Mouse (Mus musculus): Measurements from ENCODE around the gene Gm49383. TPM values are rescaled to one million over a fixed set of nuclear protein-coding genes. Genes with fewer than 3 reads are reported as not detected.

Gm49383 gene
- 10.6 TPM for polyA plus RNA-seq (2017; shearing (Covaris generic))

DNA sequence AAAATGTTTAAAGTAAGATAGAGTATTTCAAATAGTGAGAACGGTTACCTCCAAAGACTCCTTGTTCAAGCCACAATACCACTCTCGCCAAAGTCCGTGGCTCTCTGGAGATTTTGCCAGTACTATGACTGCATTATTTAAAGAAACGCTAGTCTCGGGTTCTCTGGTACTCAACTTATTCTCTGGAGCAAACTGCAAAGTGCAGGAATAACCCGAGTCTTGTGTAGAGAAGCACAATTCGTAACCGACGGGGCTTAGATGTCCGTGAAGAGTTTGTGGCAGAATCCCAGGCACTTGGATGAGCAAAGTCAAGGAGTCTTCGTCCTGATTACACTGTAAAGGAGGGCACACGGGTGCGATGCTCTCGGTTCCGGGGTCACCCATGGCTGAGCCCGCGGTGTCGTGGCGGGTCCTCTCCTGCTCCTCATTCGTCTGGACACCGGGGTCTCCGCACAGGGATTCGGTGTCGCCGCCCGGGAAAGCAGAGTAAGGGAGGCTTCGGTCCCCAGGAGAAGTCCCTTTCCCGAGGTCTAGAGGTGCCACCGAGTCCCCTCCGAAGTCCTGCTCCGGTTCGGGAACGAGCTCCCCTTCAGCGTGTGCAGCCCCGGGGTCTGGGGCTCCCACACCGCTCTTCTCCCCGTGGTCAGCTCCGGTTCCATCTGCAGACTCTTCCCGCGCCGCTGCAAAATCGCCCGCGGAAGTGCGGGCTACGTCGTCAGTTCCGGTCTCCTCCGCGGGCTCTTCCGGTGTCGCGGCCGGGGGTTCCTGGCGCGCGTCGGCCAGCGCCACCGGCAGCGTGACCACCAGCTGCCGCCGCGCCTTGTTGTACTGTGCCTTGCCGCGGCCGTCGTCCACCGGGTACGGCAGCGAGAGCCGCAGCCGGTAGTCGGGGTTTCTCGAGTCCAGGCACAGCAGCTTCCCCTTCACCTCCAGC, at the start of gene Gm49383:
Gene Gm49383 (minus strand): TSS at position 661 of the 934 bp plus-strand sequence.

DNA sequence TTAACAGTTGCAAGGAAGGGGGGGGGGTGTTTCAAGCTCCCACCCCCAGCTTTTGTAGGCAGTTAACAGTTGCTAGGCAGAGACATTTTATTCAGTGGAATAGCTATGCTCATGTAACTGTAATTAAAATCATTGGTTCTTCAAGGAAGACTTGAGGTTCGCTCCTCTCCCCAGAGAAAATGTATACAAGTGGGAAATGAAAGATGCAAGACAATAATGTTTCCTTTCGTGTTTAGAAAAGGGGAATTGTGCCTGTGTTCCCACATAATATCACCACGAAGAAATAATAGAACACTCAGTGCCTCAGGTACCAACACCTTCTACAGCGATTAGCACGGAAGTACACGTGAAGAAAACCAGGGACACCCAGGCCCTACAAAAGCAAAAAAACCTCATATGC, 44.0 kb upstream of the Gm49383 start, which contains the start of gene Klhdc1:
Gene Klhdc1 (plus strand): TSS at position 301 of the 400 bp plus-strand sequence.

DNA sequence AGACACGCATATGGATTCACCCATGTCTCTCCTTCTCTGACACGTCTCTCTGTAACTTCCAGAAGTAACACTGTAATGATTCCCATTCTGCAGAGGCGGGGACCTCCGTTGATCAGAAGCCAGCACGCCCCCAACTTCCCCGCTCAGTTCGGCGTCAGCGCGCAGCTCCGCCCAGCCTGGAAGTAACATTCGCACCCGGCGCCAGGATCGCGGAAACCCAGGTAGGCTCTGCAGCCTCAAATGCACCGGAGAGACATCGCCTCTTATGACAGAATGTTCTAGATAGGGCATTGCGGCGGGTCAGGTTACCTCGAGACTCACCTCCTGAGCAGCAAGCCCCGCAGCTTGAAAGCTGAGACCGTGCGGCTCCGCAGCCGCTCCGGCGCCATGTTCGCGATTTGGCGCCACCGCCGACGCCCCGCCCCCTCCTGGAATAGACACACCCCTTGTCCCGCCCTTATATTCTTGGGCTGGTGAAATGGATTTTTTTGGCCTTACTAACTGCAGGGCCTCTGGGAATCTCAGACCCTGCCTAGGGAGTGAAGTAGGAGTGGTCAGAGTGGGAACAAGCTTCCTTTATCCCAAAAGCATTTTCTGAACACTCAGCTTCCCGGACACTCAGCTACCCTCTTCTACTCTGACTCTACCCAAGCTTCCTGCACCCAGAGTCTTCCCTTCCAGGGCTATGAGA, 31.0 kb upstream of the Gm49383 start, which contains the start of gene Pole2:
Gene Pole2 (minus strand): TSS at position 420 of the 691 bp plus-strand sequence.

DNA sequence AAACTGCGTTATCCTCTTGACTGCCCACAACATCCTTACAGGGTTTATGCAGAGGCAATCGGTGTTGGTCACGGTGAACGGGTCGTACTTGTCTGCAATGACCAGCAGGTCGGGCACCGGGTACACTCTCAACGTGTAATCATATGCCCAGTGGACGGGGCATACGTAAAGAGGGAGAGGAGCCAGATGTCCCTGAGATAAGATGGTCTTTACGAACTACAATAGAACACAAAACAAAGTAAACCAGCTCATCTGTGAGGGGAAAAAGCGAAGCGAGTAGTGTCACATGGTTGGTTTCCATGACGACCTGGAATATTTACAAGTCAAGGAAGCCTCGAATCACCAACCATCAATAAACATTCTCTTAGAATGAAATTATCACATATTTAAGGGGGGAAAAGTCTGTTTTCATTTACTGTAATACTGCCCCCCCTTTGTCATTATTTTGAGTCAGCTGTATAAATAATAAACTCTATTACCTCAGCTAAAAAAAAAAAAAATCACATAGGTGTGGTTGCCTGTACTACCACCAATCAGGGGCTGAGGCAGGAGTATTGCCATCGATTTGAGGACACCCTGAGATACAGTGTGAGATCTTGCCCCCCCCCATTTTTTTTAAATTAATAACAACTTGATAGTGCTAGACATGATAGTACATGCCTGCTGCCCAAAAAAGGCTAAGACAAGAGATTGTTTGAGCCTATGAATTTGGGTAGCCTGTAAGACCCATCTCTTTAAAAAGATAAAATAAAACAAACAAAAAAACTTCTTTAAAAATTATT, 7.3 kb upstream of the Gm49383 start, which contains the start of gene Gm49384:
Gene Gm49384 (minus strand): TSS at position 216 of the 782 bp plus-strand sequence.

DNA sequence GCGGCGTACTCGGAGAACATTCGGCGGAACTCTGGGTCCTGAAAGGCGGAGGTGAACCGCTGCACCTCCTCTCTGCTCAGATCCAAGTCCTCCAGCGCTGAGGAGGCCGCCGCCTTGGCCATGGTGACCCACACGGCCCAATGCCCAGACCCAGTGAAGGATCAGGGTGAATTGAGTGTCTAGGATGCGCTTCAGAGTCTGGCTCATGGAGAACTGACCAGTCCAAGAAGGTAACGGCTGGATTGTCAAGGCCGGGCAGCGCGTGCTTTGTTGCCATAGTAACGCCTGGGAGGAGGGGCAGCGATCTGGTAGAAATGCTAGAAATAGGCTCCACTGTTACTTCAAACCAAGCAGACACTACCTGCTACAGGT, 1.2 kb upstream of the Gm49383 start, which contains the start of gene Dnaaf2:
Gene Dnaaf2 (minus strand): TSS at position 266 of the 372 bp plus-strand sequence.

DNA sequence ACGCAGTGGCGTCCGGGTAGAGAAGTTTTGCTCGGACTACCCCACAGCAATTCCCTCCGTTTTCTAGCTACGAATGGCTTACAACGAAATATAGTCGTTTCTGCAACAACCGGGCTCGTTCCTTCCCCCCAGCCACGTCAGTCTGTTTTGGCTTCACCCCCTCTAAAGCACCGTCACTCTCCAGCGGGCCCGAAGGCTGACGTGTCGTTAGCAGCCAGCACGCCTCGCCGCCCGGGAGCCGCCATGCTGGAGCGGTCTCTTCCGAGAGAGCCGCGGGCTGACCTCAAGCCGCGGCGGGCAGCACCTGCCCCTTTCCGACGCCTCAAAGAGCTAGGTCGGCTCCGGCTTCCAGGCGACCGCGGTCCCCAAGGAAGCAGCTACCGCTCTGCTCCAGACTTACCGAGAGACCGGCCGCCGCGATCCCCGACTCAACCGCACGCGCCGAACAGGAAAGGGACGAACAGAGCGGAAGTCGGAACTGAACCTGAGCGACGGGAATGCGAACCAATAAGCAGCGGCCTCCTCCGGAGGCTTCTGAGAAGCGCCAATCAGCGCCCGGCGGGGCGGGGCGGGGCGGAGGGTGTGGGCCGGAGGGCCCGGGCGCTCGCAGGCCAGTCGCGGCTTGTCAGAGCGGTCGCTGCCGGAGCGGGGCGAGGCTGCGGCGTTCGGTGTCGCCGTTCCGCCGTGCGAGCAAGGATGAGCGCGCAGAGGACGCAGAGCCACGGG, 13.2 kb downstream of the Gm49383 start, which contains the start of the genes Rpl36al and Mgat2:
Gene Rpl36al (minus strand): TSS at position 501 of the 726 bp plus-strand sequence.
Gene Mgat2 (plus strand): TSS at position 575 of the 726 bp plus-strand sequence.

DNA sequence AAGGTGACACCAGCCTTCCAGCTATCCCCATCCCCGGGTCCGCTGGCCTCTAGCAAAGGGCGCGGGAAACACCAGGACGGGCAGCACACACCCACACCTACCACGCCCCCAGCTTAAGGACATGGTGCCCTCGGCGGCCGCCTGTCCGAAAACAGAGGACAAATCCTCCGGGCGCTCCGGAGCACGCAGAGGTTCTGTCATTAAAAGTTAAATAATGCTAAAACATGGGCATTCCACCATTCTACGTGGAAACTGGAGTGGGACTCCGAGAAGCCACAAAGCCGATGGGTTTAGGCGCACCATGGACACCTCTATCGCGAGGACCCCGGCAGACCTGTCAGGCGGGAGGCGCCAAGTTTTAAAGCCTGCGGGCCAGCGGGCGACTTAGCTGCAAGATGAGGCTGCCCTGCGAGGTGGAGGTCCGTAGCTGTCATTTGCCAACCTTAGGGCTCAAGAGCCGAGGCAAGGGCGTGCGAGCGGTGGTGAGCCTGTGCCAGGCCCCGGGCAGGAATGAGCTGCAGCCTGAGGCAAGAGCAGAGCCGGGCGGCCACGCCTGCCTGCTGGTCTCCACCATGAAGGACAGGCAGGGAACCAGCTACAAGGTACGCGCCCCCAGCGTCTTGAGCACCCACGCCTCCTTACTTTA, 28.3 kb downstream of the Gm49383 start, which contains the start of gene Lrr1:
Gene Lrr1 (plus strand): TSS at position 354 of the 646 bp plus-strand sequence.

DNA sequence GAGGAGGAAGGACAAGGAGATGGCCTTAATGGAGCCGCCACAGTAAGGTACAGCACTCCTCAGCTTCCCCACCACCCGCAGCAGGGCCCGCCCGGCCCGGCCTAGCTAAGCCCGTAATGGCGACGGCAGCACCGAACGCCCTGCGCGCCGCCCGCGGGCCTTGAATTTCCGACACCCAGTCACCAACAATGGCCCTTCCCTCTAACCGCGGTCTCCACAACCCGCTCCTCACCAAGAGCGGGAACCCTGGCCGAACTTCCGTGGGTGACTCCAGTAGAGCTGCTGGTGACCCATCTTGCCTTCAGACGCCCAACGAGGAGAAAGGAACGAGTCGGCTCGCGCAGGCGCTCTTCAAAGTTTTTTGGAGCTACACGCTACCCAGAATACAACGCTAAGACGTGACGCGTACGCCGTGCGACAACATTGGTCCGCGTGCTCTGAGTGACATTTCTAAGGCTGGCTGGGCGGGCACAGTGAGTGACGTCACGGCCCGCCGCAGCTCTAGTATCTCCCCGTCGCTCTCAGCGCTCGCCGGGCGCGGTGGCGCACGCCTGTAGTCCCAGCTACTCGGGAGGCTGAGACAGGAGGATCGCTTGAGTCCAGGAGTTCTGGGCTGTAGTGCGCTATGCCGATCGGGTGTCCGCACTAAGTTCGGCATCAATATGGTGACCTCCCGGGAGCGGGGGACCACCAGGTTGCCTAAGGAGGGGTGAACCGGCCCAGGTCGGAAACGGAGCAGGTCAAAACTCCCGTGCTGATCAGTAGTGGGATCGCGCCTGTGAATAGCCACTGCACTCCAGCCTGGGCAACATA, 37.9 kb downstream of the Gm49383 start, which contains the start of gene Rps29:
Gene Rps29 (minus strand): TSS at position 422 of the 813 bp plus-strand sequence.

Other genes with a start within 250 kb of the Gm49383 start
- 3,261 TPM for gene Rps29, start 37.9 kb downstream of the Gm49383 start, polyA plus RNA-seq (2017; shearing (Covaris generic))
- gene Lrr1, start 28.3 kb downstream of the Gm49383 start, polyA plus RNA-seq (2017; shearing (Covaris generic)): not detected
- 348 TPM for gene Rpl36al, start 13.0 kb downstream of the Gm49383 start, polyA plus RNA-seq (2017; shearing (Covaris generic))
- gene Mgat2, start 12.9 kb downstream of the Gm49383 start, polyA plus RNA-seq (2017; shearing (Covaris generic)): 46.2 TPM
- 6.5 TPM for gene Dnaaf2, start 1.3 kb upstream of the Gm49383 start, polyA plus RNA-seq (2017; shearing (Covaris generic))
- 8.7 TPM for gene Gm49384, start 7.2 kb upstream of the Gm49383 start, polyA plus RNA-seq (2017; shearing (Covaris generic))
- 23.1 TPM for gene Pole2, start 31.1 kb upstream of the Gm49383 start, polyA plus RNA-seq (2017; shearing (Covaris generic))
- gene Klhdc1, start 44.1 kb upstream of the Gm49383 start, polyA plus RNA-seq (2017; shearing (Covaris generic)): 81.7 TPM
- gene Klhdc2, start 99.6 kb upstream of the Gm49383 start, polyA plus RNA-seq (2017; shearing (Covaris generic)): 192 TPM
- 133 TPM for gene Nemf, start 160.1 kb upstream of the Gm49383 start, polyA plus RNA-seq (2017; shearing (Covaris generic))
- 303 TPM for gene Arf6, start 175.0 kb upstream of the Gm49383 start, polyA plus RNA-seq (2017; shearing (Covaris generic))
- gene Gm9887, start 175.4 kb upstream of the Gm49383 start, polyA plus RNA-seq (2017; shearing (Covaris generic)): 3.5 TPM